Mouse (Mus musculus): ENCODE results near the gene Abhd17c.

GRCm38 (mm10) chr7:84111716-84112350, 39.9 kb downstream of the Abhd17c start:
- TF ChIP-seq CTCF (conservative IDR thresholded peaks at IDR 0.05; ENCODE audit: insufficient read depth, insufficient read length, low read depth, low read length) (no peak), POLR2A (IDR thresholded peaks at IDR 0.05; ENCODE audit: low read depth, low read length) (no peak)
